Mouse (Mus musculus): Measurements from ENCODE around the gene Timp2. TPM values are rescaled to one million over a fixed set of nuclear protein-coding genes. Genes with fewer than 3 reads are reported as not detected.
A peak's percentile ranks its signal among the peaks of the same experiment; 100 is the strongest.

Timp2 gene
- polyA plus RNA-seq, 1 experiment: 23.6 TPM

DNA sequence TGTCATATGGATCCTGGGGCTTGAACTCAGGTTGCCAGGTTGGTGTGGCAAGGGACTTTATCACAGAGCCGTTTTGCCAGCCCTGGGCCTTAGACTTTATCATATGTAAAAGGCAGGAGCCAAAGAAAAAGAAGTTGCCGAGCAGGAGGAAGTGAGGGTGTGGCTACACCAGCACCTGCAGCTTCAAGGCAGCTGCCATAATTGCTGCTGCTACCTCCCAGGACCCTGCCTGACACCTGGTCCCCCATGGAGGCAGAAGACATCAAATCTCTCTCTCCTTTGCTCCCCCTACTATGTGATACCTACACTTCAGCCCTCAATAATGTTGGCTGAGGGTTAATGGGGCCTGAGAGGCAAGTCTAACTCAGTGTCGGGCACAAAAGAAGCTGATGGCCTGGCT is 7.1 kb downstream of the Timp2 start:
- Histone ChIP-seq H3K27me3 (ENCODE audit: control insufficient read depth, insufficient read depth, low read length, poor library complexity, severe bottlenecking) (no peaks in the 10 kb centered on the region), H3K4me3 (ENCODE audit: low read depth, low read length) (no peak overlapping the region), H3K27ac (ENCODE audit: insufficient read depth, low read length) (no peak overlapping the region), H3K9me3 (replicated peaks; ENCODE audit: control insufficient read depth, insufficient read depth, low read length, poor library complexity, severe bottlenecking) (no peaks in the 10 kb centered on the region), H3K4me1 (ENCODE audit: control insufficient read depth, insufficient read depth, low read length) (peaks cover 5% of the 10 kb centered on the region), H3K9ac (ENCODE audit: low read depth, poor library complexity, severe bottlenecking) (no peak overlapping the region), H3K36me3 (ENCODE audit: control insufficient read depth, insufficient read depth, low read length, poor library complexity, severe bottlenecking) (no peaks in the 10 kb centered on the region)
- TF ChIP-seq CTCF (IDR thresholded peaks at IDR 0.05; ENCODE audit: low read depth, low read length): no peak
- 0 out of 2 replicates have a peak, but pooled peaks have one; percentile 7 for TF ChIP-seq EP300 (IDR thresholded peaks at IDR 0.05; ENCODE audit: insufficient read depth, low read depth, low read length)
- no peak for TF ChIP-seq POLR2A (IDR thresholded peaks at IDR 0.05; ENCODE audit: insufficient read depth, low read length)

DNA sequence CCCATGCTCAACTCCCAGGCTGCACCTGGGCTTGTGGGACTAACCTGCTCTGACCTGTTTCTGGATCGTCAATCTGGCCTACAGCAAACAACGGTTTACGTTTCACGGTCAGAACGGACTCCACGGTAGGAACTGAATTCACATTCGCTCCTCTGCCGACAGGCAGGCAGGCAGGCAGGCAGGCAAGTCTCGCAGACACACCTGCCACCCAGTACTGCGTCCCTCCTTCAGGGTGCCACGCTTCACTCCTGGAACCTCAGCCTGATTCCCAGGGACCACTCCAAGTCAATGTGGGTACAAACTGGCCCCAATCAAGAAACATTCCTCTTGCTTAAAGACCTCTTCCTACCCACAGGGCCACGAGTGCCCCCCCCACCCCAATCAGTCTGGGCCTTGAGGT is 7.6 kb downstream of the Timp2 start:
- no peaks in the 10 kb centered on the region for H3K36me3 ChIP-seq (ENCODE audit: control insufficient read depth, insufficient read depth, low read length, poor library complexity, severe bottlenecking)
- no peaks in the 10 kb centered on the region for H3K27me3 ChIP-seq (ENCODE audit: control insufficient read depth, insufficient read depth, low read length, poor library complexity, severe bottlenecking)
- H3K9ac ChIP-seq (ENCODE audit: low read depth, poor library complexity, severe bottlenecking): no peak overlapping the region
- H3K4me3 ChIP-seq (ENCODE audit: low read depth, low read length): no peak overlapping the region
- no peak for TF ChIP-seq EP300 (IDR thresholded peaks at IDR 0.05; ENCODE audit: insufficient read depth, low read depth, low read length)
- no peak for TF ChIP-seq POLR2A (IDR thresholded peaks at IDR 0.05; ENCODE audit: insufficient read depth, low read length)
- no peak for TF ChIP-seq CTCF (IDR thresholded peaks at IDR 0.05; ENCODE audit: low read depth, low read length)
- no peaks in the 10 kb centered on the region for H3K9me3 ChIP-seq (replicated peaks; ENCODE audit: control insufficient read depth, insufficient read depth, low read length, poor library complexity, severe bottlenecking)
- peaks cover 5% of the 10 kb centered on the region for H3K4me1 ChIP-seq (ENCODE audit: control insufficient read depth, insufficient read depth, low read length)
- no peak overlapping the region for H3K27ac ChIP-seq (ENCODE audit: insufficient read depth, low read length)

DNA sequence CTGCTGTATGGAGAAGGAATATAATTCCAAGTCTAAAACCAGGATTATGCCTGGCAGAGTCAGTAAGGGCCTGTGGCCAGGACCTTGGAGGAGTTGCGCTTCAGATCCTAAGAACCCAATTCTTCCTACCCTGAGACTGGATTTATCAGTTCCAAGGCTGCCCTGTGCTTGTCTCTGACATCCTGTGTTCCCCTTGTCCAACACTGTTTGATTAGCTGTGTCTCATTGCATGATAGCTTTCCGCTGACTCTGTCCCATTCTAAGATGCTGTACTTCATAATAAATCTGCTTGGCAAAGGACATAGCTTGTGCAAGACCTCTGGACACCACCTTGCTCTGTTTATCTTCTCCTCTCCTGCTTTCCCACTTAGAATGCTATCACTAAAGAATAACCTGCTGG is 8.1 kb downstream of the Timp2 start:
- no peaks in the 10 kb centered on the region for H3K9me3 ChIP-seq (replicated peaks; ENCODE audit: control insufficient read depth, insufficient read depth, low read length, poor library complexity, severe bottlenecking)
- peaks cover 6% of the 10 kb centered on the region for H3K4me1 ChIP-seq (ENCODE audit: control insufficient read depth, insufficient read depth, low read length)
- H3K27me3 ChIP-seq (ENCODE audit: control insufficient read depth, insufficient read depth, low read length, poor library complexity, severe bottlenecking): no peaks in the 10 kb centered on the region
- no peak overlapping the region for H3K27ac ChIP-seq (ENCODE audit: insufficient read depth, low read length)
- TF ChIP-seq EP300 (IDR thresholded peaks at IDR 0.05; ENCODE audit: insufficient read depth, low read depth, low read length) (no peak), CTCF (IDR thresholded peaks at IDR 0.05; ENCODE audit: low read depth, low read length) (no peak), POLR2A (IDR thresholded peaks at IDR 0.05; ENCODE audit: insufficient read depth, low read length) (no peak)
- no peak overlapping the region for H3K9ac ChIP-seq (ENCODE audit: low read depth, poor library complexity, severe bottlenecking)
- no peak overlapping the region for H3K4me3 ChIP-seq (ENCODE audit: low read depth, low read length)
- H3K36me3 ChIP-seq (ENCODE audit: control insufficient read depth, insufficient read depth, low read length, poor library complexity, severe bottlenecking): no peaks in the 10 kb centered on the region

DNA sequence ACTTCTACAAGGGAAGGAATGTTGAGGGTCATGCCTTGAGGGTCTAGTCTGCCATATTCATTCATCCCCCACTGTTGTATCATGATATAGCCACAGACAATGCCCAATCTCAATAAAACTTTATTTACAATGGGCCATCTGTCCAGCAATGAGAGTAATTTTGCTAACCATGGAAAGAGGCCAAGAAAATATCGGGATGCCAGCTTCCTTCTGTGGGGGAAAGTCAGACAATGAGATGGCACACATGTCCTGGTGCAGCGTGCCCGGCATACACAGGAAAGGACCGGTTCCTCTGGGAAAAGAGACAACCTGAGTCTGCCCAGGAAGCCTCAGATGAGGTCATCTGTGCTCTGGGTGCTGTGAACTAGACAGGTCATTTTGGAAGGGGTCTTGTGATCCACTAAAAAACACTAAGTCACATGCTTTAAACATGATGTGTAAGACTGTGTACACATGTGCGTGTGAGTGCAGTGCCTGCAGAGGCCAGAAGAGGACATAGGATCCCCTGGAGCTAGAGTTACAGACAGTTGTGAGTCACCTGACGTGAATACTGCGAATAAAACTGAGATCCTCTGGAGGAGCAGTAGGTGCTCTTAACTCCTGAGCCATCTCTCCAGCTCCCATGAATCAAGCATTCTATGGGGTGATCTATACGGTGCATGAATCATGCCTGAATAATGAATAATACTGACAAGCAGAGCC is 9.0 kb downstream of the Timp2 start:
- Histone ChIP-seq H3K9me3 (replicated peaks; ENCODE audit: control insufficient read depth, insufficient read depth, low read length, poor library complexity, severe bottlenecking) (no peaks in the 10 kb centered on the region), H3K27ac (ENCODE audit: insufficient read depth, low read length) (no peak overlapping the region), H3K27me3 (ENCODE audit: control insufficient read depth, insufficient read depth, low read length, poor library complexity, severe bottlenecking) (no peaks in the 10 kb centered on the region), H3K4me1 (ENCODE audit: control insufficient read depth, insufficient read depth, low read length) (peaks cover 11% of the 10 kb centered on the region), H3K36me3 (ENCODE audit: control insufficient read depth, insufficient read depth, low read length, poor library complexity, severe bottlenecking) (no peaks in the 10 kb centered on the region), H3K9ac (ENCODE audit: low read depth, poor library complexity, severe bottlenecking) (no peak overlapping the region), H3K4me3 (ENCODE audit: low read depth, low read length) (no peak overlapping the region)
- no peak for TF ChIP-seq POLR2A (IDR thresholded peaks at IDR 0.05; ENCODE audit: insufficient read depth, low read length)
- TF ChIP-seq CTCF (IDR thresholded peaks at IDR 0.05; ENCODE audit: low read depth, low read length): no peak

DNA sequence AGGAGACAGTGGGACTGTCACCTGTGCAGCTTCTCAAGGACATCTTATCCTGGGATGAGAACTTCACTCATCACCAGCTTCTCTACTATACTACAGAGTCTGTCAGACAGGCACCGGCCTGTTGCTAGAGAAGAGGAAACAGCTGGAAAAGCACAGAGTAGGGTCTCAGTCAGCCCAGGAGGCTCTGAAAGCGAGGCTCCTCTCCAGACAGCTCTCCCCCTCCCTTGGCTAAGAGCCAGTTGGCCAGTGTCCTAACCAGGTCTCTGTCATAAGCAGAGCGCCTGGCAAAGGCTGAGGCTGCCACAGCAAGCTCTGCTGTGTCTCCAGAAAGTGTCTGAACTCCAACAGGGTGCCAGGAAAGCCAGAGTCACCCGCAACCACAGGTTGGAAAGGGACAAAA is 9.8 kb downstream of the Timp2 start:
- Histone ChIP-seq H3K27ac (ENCODE audit: insufficient read depth, low read length) (no peak overlapping the region), H3K4me1 (ENCODE audit: control insufficient read depth, insufficient read depth, low read length) (peaks cover 11% of the 10 kb centered on the region), H3K9me3 (replicated peaks; ENCODE audit: control insufficient read depth, insufficient read depth, low read length, poor library complexity, severe bottlenecking) (no peaks in the 10 kb centered on the region), H3K27me3 (ENCODE audit: control insufficient read depth, insufficient read depth, low read length, poor library complexity, severe bottlenecking) (no peaks in the 10 kb centered on the region), H3K9ac (ENCODE audit: low read depth, poor library complexity, severe bottlenecking) (no peak overlapping the region), H3K36me3 (ENCODE audit: control insufficient read depth, insufficient read depth, low read length, poor library complexity, severe bottlenecking) (no peaks in the 10 kb centered on the region), H3K4me3 (ENCODE audit: low read depth, low read length) (no peak overlapping the region)
- no peak for TF ChIP-seq POLR2A (IDR thresholded peaks at IDR 0.05; ENCODE audit: insufficient read depth, low read length)
- TF ChIP-seq EP300 (IDR thresholded peaks at IDR 0.05; ENCODE audit: insufficient read depth, low read depth, low read length): no peak
- TF ChIP-seq CTCF (IDR thresholded peaks at IDR 0.05; ENCODE audit: low read depth, low read length): no peak

DNA sequence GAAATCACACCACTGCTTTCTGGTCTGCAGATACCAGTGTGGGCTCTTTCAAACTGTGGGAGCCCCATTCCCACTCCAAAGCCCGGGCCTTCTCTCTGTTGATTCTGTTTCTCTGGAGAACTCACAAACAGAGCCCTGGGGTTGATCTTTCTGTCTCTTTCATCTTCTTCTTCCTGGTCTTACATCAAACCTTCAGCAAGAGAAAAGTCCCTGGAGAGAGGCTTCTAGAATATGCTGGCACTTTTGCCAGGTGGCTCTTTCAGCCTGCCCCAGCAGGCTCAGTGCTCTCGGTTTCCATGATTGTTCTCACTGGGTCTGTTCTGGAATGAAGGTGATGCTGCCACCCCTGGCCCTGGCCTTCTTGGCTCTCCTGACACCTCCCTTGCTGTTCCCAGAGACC is 11.9 kb downstream of the Timp2 start:
- H3K36me3 ChIP-seq (ENCODE audit: control insufficient read depth, insufficient read depth, low read length, poor library complexity, severe bottlenecking): no peaks in the 10 kb centered on the region
- H3K9ac ChIP-seq (ENCODE audit: low read depth, poor library complexity, severe bottlenecking): no peak overlapping the region
- no peaks in the 10 kb centered on the region for H3K27me3 ChIP-seq (ENCODE audit: control insufficient read depth, insufficient read depth, low read length, poor library complexity, severe bottlenecking)
- no peak overlapping the region for H3K27ac ChIP-seq (ENCODE audit: insufficient read depth, low read length)
- H3K4me1 ChIP-seq (ENCODE audit: control insufficient read depth, insufficient read depth, low read length): peaks cover 7% of the 10 kb centered on the region
- H3K9me3 ChIP-seq (replicated peaks; ENCODE audit: control insufficient read depth, insufficient read depth, low read length, poor library complexity, severe bottlenecking): no peaks in the 10 kb centered on the region
- H3K4me3 ChIP-seq (ENCODE audit: low read depth, low read length): no peak overlapping the region
- TF ChIP-seq CTCF (IDR thresholded peaks at IDR 0.05; ENCODE audit: low read depth, low read length): no peak
- no peak for TF ChIP-seq EP300 (IDR thresholded peaks at IDR 0.05; ENCODE audit: insufficient read depth, low read depth, low read length)
- no peak for TF ChIP-seq POLR2A (IDR thresholded peaks at IDR 0.05; ENCODE audit: insufficient read depth, low read length)
